Mouse (Mus musculus): Measurements from ENCODE around the gene Sorcs3. TPM values are rescaled to one million over a fixed set of nuclear protein-coding genes. Genes with fewer than 3 reads are reported as not detected.

Gene Sorcs3
- polyA plus RNA-seq, 1 experiment from 2014 or later, result 6.6 TPM

DNA sequence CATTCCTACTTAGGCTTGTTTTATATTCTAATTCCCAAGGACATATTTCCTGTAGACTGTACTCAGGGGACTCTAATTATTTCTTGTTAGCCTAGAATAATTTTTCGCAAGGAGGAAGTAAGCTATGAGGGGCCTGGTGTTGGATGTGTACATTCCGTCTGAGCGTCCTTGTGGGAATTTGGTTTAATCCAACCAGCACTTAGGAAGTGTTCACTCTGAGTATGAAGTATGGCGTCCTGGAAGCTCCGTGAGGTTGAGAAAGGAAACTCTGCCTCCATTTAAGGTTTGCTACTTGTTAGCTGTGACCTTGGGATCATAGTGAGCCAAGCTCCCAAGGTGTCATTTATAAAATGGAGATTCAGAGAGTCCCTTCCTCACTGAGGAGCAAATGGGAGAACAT lies 132.3 kb downstream of the Sorcs3 start:
- Histone ChIP-seq H3K27ac (replicated peaks) (no peak overlapping the region), H3K4me1 (peaks cover under 1% of the 10 kb centered on the region; the same call in 1 of the 2 replicates)

DNA sequence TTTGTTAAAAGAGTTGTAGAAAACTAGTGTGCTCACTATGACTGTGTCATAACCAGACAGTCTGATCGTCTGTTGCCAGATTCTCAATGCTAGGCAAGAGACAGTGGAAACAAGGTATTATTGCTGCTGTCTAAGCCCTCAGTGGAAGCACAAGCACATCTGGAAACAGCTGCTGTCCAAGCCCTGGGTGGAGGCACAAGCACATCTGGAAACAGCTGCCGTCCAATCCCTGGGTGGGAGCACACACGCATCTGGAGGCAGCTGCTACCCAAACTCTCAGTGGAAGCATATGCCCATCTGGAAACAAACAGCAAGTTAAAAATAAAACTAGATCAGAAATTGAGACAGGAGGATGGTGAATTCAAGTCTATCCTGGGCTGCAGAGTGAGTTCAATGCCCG lies 136.9 kb downstream of the Sorcs3 start:
- Histone ChIP-seq H3K4me3 (no peak overlapping the region), H3K9me3 (no peaks in the 10 kb centered on the region), H3K9ac (replicated peaks) (no peak overlapping the region), H3K36me3 (no peaks in the 10 kb centered on the region), H3K4me1 (peaks cover 15% of the 10 kb centered on the region; the same call in 1 of the 2 replicates), H3K27ac (replicated peaks) (no peak overlapping the region), H3K4me2 (replicated peaks) (no peak overlapping the region), H3K27me3 (no peaks in the 10 kb centered on the region)
- no peak for ATAC-seq (ENCODE audit: low FRiP score, low read depth)
- 81% methylated on average over 4 of the region's 4 CpGs for WGBS

More for the DNA sequence above, 132.3 kb downstream of the Sorcs3 start:
- Histone ChIP-seq H3K9me3 (no peaks in the 10 kb centered on the region), H3K9ac (replicated peaks) (no peak overlapping the region), H3K4me3 (no peak overlapping the region), H3K4me2 (replicated peaks) (no peak overlapping the region), H3K36me3 (no peaks in the 10 kb centered on the region), H3K27me3 (0 out of 2 replicates have a peak, but pooled peaks cover 3% of the 10 kb centered on the region)
- ATAC-seq (ENCODE audit: low FRiP score, low read depth), result no peak
- WGBS, result 88% methylated on average over 5 of the region's 5 CpGs

DNA sequence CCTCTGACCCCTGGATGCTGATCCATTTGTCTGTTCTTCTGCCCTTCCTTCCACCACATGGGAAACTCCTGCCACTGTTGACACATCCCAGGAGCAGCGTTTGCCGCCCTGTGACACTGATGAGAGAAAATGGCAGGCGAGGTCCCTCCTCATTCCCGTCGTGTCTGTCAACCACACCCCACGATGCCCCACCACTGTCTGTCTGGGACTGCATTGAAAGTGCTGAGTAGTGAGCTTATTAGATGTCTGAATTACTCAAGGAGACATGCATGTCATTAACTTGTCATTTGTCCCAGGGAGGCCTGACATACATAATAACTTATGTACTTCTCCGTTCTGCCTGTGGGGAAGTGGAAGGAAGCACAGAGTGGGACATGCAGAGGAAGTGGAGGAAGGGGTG lies 137.6 kb downstream of the Sorcs3 start:
- Histone ChIP-seq H3K4me2 (replicated peaks) (0 out of 2 replicates have a peak overlapping the region, but pooled peaks have one; percentile 11), H3K27me3 (no peaks in the 10 kb centered on the region), H3K9ac (replicated peaks) (no peak overlapping the region), H3K4me1 (peaks cover 15% of the 10 kb centered on the region; the same call in 1 of the 2 replicates), H3K36me3 (no peaks in the 10 kb centered on the region), H3K4me3 (no peak overlapping the region), H3K27ac (replicated peaks) (no peak overlapping the region), H3K9me3 (no peaks in the 10 kb centered on the region)
- ATAC-seq (ENCODE audit: low FRiP score, low read depth), result peak; percentile 44; the same call in 1 of the 2 replicates
- WGBS, result 13% methylated on average over 7 of the region's 7 CpGs

DNA sequence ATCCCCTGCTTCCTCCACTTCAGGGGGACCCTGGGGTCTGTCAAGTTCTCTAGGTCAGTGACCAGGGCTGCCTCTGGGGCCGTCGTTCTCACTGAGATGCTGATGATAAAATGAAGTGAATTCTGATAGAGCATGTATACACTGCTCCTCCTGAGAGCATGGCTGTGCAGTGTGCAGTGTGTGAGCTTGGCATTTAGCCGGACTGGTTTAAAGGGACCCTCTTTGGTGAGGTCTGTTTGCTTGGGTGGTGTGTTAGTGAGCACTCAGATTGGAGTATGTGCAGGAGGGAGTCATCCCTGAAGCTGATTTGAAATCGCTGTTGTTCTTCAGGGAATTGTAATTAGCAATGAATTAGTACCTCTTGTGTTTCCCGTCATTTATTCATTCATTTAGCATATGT lies 141.3 kb downstream of the Sorcs3 start:
- WGBS, result 84% methylated on average over 5 of the region's 5 CpGs

DNA sequence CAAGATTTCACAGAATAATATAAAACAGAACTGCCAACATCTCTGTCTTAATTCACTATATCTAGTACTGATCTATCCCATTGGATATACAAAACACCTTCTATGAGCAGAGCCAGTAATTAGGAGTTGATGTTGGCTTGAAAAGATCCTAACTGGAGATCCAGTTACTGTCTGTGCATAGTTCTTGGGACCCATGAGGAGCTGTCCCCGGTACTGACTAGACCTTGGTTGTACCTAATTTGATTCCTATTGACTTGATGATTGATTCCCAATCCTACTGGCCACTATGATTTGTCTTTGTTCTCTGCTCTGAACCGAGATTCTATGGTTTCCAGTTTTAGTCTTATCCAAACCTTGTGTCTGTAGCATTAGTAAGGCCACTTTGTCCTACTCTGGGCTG lies 151.0 kb downstream of the Sorcs3 start:
- 0 out of 2 replicates have a peak, but pooled peaks cover 4% of the 10 kb centered on the region for H3K4me1 ChIP-seq
- no peaks in the 10 kb centered on the region for H3K9me3 ChIP-seq
- no peaks in the 10 kb centered on the region for H3K36me3 ChIP-seq
- no peak overlapping the region for H3K27ac ChIP-seq (replicated peaks)
- H3K27me3 ChIP-seq, result no peaks in the 10 kb centered on the region
- no peak overlapping the region for H3K4me3 ChIP-seq
- ATAC-seq (ENCODE audit: low FRiP score, low read depth), result no peak
- no peak overlapping the region for H3K4me2 ChIP-seq (replicated peaks)
- WGBS, result 75% methylated on average over 2 of the region's 2 CpGs
- H3K9ac ChIP-seq (replicated peaks), result no peak overlapping the region

More for the DNA sequence above, 141.3 kb downstream of the Sorcs3 start:
- Histone ChIP-seq H3K4me3 (no peak overlapping the region), H3K9ac (replicated peaks) (no peak overlapping the region), H3K27me3 (no peaks in the 10 kb centered on the region), H3K36me3 (no peaks in the 10 kb centered on the region), H3K4me1 (peaks cover 15% of the 10 kb centered on the region; the same call in 1 of the 2 replicates), H3K4me2 (replicated peaks) (no peak overlapping the region), H3K9me3 (no peaks in the 10 kb centered on the region), H3K27ac (replicated peaks) (no peak overlapping the region)
- no peak for ATAC-seq (ENCODE audit: low FRiP score, low read depth)

DNA sequence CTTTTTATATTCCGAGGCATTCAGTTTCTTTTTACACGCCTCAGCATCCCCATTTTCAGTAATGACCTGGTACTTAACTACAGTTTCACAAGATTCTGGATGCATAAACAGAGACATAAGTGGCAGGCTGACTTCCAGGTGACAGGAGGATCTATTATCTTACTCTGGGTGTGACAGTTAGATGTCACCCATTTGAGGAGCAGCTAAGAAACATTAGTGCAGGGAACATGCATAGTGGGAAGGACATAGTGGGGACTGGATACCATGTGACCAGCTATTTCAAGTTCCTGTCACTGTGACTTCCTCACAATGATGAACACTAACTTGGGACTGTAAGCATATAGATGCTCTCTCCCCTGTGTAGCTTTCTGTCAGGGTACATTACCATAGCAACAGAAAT lies 156.3 kb downstream of the Sorcs3 start:
- no peak for ATAC-seq (ENCODE audit: low FRiP score, low read depth)
- no peaks in the 10 kb centered on the region for H3K9me3 ChIP-seq
- no peak overlapping the region for H3K4me2 ChIP-seq (replicated peaks)
- H3K4me3 ChIP-seq, result no peak overlapping the region
- 81% methylated on average over 2 of the region's 2 CpGs for WGBS
- no peaks in the 10 kb centered on the region for H3K36me3 ChIP-seq
- no peak overlapping the region for H3K27ac ChIP-seq (replicated peaks)
- no peak overlapping the region for H3K9ac ChIP-seq (replicated peaks)
- H3K4me1 ChIP-seq, result 0 out of 2 replicates have a peak, but pooled peaks cover 4% of the 10 kb centered on the region
- no peaks in the 10 kb centered on the region for H3K27me3 ChIP-seq

DNA sequence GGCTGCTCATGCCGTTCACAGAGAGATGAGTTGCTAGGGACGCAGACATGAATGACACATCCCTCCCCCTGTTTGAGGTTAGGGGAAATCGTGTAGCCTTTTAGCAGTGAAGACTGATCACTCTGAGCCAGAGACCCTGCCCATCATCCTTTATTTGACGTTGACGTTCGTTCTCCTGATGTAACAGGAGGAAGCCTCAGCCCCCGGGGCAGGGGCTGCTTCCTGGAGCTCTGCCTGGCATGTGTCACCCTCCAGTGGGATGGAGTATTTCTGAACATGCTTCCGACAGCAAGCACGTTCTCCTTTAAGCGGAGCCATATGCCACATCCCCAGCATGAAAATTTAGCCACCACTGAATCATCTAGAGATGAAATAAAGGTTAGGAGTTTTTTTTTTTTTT lies 162.2 kb downstream of the Sorcs3 start:
- no peaks in the 10 kb centered on the region for H3K4me1 ChIP-seq
- H3K4me2 ChIP-seq (replicated peaks), result no peak overlapping the region
- H3K4me3 ChIP-seq, result no peak overlapping the region
- no peaks in the 10 kb centered on the region for H3K9me3 ChIP-seq
- H3K9ac ChIP-seq (replicated peaks), result no peak overlapping the region
- no peaks in the 10 kb centered on the region for H3K36me3 ChIP-seq
- WGBS, result 58% methylated on average over 10 of the region's 10 CpGs
- H3K27ac ChIP-seq (replicated peaks), result no peak overlapping the region
- no peak for ATAC-seq (ENCODE audit: low FRiP score, low read depth)
- no peaks in the 10 kb centered on the region for H3K27me3 ChIP-seq

DNA sequence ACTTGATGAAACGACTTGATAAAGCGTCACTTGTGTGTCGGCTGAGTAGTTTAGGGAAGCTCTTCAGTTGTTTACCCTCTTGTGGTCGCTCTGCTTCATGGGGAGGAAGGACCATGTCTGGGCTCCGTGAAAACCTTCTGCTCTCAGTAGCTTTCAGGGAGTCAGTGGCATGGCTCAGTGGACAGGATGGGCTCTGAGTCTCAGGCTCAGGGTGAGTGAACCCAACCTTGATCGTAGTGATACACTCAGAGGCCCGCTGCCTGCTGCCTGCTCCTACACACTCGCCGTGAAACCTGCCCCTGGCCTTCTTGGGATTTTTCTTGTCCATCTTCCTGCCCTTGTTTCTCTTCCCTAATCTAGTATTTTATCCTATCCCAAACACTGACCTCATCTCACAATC lies 166.0 kb downstream of the Sorcs3 start:
- no peaks in the 10 kb centered on the region for H3K36me3 ChIP-seq
- H3K27ac ChIP-seq (replicated peaks), result no peak overlapping the region
- H3K9me3 ChIP-seq, result no peaks in the 10 kb centered on the region
- H3K4me2 ChIP-seq (replicated peaks), result no peak overlapping the region
- no peak overlapping the region for H3K4me3 ChIP-seq
- WGBS, result 91% methylated on average over 9 of the region's 9 CpGs
- H3K4me1 ChIP-seq, result no peaks in the 10 kb centered on the region
- H3K27me3 ChIP-seq, result no peaks in the 10 kb centered on the region
- no peak overlapping the region for H3K9ac ChIP-seq (replicated peaks)
- no peak for ATAC-seq (ENCODE audit: low FRiP score, low read depth)

DNA sequence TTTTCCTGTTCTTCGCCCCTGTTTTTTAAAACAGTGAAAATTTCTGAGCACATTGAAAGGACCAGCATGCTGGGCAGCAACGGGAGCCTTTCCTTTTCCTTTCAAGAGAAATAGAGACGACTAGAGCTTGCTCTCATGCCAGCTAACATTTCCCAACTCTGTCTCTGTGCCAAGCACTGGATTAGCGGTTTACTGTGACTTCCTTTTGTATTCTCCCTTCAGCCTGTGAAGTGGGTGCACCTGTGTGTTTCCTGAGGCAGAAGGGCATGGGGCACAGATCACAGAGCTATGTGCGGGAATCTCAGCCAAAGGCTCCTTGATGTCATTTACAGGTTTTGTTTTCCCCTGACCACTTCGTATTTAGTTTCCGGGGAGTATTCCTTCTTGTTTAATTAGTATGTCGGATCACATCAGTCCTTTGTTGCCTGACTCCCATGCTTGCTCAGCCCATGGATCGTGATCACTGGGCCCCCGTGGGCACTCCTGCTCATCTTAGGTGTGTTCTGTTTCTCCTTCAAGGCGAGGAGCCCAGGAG lies 172.2 kb downstream of the Sorcs3 start:
- no peak for ATAC-seq (ENCODE audit: low FRiP score, low read depth)
- Histone ChIP-seq H3K27ac (replicated peaks) (no peak overlapping the region), H3K9me3 (no peaks in the 10 kb centered on the region), H3K4me1 (no peaks in the 10 kb centered on the region), H3K27me3 (no peaks in the 10 kb centered on the region), H3K4me2 (replicated peaks) (no peak overlapping the region), H3K4me3 (no peak overlapping the region), H3K9ac (replicated peaks) (no peak overlapping the region), H3K36me3 (no peaks in the 10 kb centered on the region)
- WGBS, result 77% methylated on average over 11 of the region's 11 CpGs

DNA sequence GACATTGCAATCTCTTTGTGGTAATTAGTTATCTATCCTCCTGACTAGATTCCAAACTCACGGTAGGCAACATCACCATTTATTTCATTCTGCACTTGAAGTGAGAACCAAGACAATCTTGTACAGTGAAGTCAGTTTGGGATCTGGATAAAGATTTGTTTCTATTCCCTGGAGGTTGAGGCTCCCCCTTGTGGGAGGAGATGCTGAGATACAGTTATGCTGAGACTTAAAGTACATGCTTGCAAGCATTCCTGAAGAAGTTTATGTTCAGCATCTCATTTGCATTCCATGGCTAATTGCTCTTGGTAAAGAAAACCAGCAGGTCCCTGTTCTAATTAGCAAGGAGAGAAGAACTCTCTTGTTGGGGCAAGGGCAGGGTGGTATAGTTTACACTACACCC lies 185.7 kb downstream of the Sorcs3 start:
- H3K4me1 ChIP-seq, result no peaks in the 10 kb centered on the region
- no peaks in the 10 kb centered on the region for H3K9me3 ChIP-seq
- H3K4me3 ChIP-seq, result no peak overlapping the region
- H3K36me3 ChIP-seq, result no peaks in the 10 kb centered on the region
- 68% methylated on average over 1 of the region's 1 CpGs for WGBS
- H3K4me2 ChIP-seq (replicated peaks), result no peak overlapping the region
- no peak overlapping the region for H3K27ac ChIP-seq (replicated peaks)
- no peak for ATAC-seq (ENCODE audit: low FRiP score, low read depth)
- no peaks in the 10 kb centered on the region for H3K27me3 ChIP-seq
- H3K9ac ChIP-seq (replicated peaks), result no peak overlapping the region

DNA sequence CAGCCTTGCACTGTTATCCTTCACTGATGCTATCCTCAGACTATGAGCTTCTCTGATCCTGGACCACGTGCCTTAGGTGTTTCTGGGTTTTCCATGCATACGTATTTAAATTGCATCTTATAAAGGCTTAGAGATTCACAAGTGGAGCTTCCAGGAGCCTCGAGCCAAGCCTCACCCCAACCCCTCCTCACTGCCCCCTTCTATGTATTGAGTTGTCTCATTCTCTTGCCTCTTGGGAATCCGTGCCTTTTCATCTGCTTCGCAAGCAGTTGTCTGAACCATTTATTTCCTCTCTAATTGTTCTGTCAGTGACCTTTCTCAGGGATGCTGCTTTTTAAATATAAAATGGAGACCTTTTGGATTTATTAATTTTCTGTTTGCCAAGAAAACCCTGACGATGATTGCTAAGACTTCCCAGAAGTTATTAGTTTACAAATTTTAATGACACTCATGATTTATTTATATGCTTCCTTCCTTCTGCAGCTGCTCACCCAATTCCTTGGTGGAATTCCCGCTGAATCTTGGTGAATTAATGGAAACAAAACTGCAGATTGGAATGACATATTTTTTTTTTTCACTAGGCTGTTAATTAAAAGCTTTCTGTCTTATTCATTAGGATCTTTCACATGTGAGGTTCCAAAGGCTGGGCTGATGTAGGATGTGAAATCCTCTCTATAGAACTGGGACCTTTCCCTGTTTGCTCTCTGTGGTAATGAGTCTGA lies 199.1 kb downstream of the Sorcs3 start:
- no peaks in the 10 kb centered on the region for H3K36me3 ChIP-seq
- no peaks in the 10 kb centered on the region for H3K27me3 ChIP-seq
- H3K4me2 ChIP-seq (replicated peaks), result no peak overlapping the region
- H3K9me3 ChIP-seq, result no peaks in the 10 kb centered on the region
- H3K4me3 ChIP-seq, result no peak overlapping the region
- no peak overlapping the region; the same call in 1 of the 2 replicates for H3K27ac ChIP-seq (replicated peaks)
- 49% methylated on average over 7 of the region's 7 CpGs for WGBS
- H3K9ac ChIP-seq (replicated peaks), result no peak overlapping the region
- peak; percentile 54; the same call in 1 of the 2 replicates for ATAC-seq (ENCODE audit: low FRiP score, low read depth)
- no peaks in the 10 kb centered on the region for H3K4me1 ChIP-seq

DNA sequence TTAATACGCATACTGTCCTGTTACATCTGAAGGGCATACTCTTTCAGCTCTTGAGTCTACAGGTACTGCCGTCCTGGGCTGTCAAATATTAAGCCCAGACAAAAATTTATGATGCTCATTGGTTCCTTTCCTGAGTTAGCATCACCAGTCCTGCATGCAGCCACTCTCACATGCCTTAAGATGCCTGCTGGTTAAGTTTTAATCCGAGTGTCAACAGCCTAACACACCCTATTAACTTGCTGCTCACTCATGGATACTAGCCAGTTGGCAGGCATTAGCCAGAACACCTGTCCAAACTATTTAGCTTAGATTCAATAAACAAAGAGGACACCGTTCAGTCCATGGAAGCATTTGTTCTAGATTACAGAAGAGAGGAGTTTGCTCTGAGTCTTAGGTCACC lies 202.4 kb downstream of the Sorcs3 start:
- no peak overlapping the region for H3K27ac ChIP-seq (replicated peaks)
- no peaks in the 10 kb centered on the region for H3K4me1 ChIP-seq
- no peaks in the 10 kb centered on the region for H3K9me3 ChIP-seq
- no peak for ATAC-seq (ENCODE audit: low FRiP score, low read depth)
- H3K4me2 ChIP-seq (replicated peaks), result no peak overlapping the region
- 86% methylated on average over 4 of the region's 4 CpGs for WGBS
- no peak overlapping the region for H3K4me3 ChIP-seq
- no peak overlapping the region for H3K9ac ChIP-seq (replicated peaks)
- H3K36me3 ChIP-seq, result no peaks in the 10 kb centered on the region
- H3K27me3 ChIP-seq, result no peaks in the 10 kb centered on the region
